Mouse (Mus musculus) telencephalon, adult 2 months (tissue): ENCODE measurements around the gene Sapcd1.
A peak's percentile ranks its signal among the peaks of the same experiment; 100 is the strongest.
"Not testable (repeated sequence)": the region's sequence is repeated elsewhere in the genome, so short reads cannot be mapped to it uniquely, and the experiment has no call there.

ENCODE experiments used
- DNase-seq: peaks from one replicate; pipeline ENCODE4 v3.0.0-alpha.2; 2011; ENCODE audit warnings: low read depth, low spot score

Sapcd1 gene

GRCm38 (mm10) chr17:35052271-35052798 is 24.5 kb upstream of the Sapcd1 start:
- DNase-seq = no peak

- DNase-seq = no peak
These were observed 23.6 kb upstream of the Sapcd1 start for GRCm38 (mm10) chr17:35051156-35052086.

- DNase-seq = no peak
These were observed 22.4 kb upstream of the Sapcd1 start for GRCm38 (mm10) chr17:35050126-35050750.

GRCm38 (mm10) chr17:35049561-35050016 is 21.8 kb upstream of the Sapcd1 start, which contains the start of gene Clic1:
Gene Clic1 (plus strand): TSS chr17:35049966.
- DNase-seq = no peak

DNA sequence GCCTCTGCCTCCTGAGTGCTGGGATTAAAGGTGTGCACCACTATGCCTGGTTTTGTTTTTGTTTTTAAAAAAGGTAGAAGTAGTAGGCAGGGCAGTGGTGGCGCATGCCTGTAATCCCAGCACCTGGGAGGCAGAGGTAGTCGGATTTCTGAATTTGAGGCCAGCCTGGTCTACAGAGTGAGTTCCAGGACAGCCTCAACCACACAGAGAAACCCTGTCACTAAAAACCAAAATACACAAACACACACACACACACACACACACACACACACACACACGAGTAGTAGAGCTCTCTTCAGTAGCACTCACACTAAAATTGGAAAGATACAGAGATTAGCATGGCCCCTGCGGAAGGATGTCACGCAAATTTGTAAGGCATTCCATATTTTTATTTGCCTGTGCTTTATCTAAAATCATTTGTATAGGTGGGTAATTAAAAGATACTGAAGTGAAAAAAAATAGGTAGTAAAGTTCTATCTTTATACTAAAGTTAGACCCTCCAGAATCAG is 21.2 kb upstream of the Sapcd1 start:
- DNase-seq = no peak

DNA sequence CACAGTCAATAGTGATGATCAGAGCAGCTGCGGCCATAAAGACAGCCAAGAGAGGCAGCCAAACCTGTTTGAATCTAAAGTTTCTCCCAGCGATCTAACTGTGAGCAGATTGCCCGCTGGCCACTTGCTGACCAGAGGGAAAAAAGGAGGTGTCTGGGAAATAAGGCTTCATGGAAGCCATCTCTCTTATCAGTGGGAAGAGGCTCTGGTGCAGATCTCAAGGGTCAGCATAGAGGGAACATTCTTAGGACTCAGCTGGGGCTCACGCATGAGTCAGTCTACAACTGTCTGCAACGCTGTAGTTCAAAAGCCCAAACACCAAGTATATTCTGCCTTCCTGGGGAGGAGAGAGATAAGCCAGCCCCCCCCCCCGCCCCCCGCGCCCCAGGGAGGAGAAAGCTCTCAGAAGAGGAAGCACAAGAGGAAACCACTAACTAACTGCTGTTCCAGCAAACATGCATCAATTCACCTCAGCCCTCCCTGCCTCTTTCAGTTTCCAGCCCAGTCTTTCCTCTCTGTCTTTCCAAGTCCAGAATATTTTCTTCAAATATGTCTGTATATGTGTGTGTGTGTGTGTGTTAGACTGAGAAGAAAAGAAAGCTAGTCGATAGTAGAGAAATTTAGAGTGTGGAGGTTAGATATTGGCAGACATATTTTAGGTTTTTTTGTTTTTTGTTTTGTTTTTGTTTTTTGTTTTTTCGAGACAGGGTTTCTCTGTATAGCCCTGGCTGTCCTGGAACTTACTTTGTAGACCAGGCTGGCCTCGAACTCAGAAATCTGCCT is 20.5 kb upstream of the Sapcd1 start:
- DNase-seq = no peak

DNA sequence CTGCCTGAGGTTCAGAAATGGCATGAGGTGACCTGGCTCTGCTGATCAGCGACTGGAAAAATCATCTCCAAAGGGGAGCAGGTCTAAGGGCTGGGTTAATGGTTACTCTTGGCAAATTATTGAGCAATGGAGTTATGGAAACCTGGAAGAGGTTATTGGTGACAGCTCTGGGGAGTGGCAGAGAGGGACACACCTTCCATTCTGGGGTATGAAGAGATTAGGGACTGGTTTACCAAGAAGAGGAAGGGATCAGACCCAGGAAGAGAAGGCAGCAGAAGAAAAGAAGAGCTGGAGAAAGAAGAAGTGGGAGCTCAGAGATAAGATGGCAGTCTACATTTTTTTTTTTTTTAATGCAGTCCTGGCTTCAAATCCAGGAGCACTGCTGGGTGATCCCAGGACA is 19.9 kb upstream of the Sapcd1 start:
- no peak for DNase-seq

- peak; percentile 92 for DNase-seq
These were observed 19.1 kb upstream of the Sapcd1 start, which contains the start of gene Msh5 for GRCm38 (mm10) chr17:35046681-35047455. Gene Msh5 (minus strand): TSS chr17:35046745.

GRCm38 (mm10) chr17:35045807-35046680 is 18.2 kb upstream of the Sapcd1 start:
- DNase-seq = no peak

- no peak for DNase-seq
These were observed 17.3 kb upstream of the Sapcd1 start for GRCm38 (mm10) chr17:35044904-35045806.

GRCm38 (mm10) chr17:35043794-35044193 is 16.0 kb upstream of the Sapcd1 start:
- no peak for DNase-seq

DNA sequence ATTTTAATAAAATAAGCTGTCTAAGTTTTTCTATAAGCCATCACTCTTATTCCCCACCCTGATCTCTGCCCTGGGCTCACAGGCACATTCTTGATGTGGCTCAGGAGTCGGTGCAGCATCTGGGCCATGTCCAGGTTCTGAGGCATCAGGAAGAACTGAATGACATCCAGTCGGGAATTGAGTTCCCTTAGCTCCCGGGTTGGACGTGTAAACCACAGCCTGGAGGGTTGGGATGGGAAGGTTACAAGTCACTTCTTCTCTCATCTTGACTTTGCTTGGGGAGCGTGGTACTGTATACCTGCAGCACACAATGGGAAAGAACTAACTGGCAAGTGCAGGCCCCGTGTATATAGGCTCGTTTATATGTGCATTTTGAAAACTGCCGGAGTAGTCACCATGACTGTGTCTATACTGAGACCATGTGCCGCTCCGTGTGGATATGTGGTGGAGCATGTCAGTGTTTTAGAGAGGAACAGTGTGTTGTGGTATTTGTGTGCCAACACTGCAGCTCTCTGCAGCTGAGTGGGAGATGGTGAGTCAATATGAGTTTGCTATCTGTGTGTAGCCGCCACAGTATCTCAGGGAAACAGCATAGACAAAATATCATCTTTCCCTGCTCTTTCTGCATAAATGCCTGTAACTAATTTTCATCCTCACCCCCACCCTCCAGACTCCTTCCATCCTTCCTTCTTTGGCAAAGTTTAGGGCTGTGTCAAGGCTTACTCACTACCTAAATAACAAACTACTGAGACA is 11.5 kb upstream of the Sapcd1 start:
- no peak for DNase-seq

DNA sequence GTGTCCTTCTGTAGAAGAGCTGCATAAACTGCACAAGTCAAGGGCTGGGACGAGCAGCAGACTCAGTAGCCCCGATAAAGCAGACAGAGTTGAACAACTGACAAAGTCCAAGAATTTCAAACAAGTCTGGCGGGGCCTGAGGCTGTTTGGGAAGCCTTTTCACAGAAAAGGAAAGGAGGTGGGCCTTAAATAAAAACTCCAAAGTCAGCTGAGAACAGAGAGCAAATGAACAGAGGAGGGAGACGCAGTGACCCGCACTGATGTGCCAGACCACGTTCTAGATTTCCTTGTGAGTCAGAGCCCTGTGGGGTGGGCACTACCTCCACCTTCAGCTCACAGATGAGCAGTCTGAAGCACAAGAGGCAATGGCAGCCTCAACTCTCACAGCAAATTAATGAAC is 7.1 kb upstream of the Sapcd1 start:
- DNase-seq = no peak

DNA sequence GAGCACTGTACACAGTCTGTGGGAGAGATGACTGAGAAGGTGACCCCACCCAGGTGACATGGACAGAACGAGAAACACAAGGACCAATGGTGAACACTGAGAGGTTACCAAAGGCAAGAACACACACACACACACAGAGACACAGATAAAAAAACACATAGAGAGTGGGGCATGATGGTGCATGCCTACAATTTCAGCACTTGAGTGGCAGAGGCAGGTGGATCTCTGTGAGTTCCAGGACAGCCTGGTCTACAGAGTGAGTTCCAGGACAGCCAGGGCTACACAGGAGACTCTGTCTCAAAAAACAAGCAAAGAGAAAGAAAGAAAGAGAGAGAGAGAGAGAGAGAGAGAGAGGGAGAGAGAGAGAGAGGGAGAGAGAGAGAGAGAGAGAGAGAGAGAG is 5.9 kb upstream of the Sapcd1 start:
- DNase-seq = not testable (repeated sequence)

DNA sequence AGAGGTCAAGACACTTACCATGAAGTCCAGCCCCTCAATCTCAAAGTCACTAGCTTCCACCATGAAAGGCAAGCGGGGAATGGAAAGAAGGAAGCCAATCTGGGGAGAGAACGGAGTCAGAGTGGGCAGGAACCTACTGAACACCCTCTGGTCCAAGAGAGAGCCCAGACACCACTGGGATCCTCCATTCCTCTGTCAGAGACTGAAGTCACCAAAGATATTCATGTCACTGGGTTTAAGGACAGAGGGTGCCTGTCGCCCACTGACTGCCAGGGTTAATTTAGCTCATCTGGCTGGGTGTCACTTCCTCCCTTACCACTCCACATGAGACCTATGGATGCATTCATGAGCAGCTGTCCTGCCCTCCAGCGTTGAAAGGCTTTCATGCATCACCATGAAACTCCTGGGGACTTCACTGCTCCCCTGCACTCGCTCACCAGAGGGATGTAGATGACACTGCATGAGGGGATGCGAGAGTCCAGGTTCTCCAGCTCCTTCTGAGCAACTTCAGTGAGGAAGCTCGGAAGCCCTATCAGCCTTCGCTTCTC is 4.6 kb upstream of the Sapcd1 start:
- DNase-seq = no peak

DNA sequence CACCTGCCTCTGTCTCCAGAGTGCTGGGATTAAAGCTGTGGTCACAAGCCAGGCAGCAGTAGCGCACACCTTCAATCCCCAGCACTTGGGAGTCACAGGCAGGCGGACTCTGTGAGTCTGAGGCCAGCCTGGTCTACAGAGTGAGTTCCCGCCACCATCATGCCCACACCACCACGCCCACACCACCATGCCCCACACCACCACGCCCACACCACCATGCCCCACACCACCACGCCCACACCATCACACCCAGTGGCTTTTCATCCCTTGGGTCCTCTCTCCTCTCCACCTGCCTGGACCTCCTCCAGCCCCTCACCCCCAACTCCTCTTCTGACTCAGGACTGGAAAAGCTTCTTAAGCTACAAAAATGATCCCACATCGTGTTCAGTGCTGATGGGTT is 4.1 kb upstream of the Sapcd1 start:
- no peak for DNase-seq

DNA sequence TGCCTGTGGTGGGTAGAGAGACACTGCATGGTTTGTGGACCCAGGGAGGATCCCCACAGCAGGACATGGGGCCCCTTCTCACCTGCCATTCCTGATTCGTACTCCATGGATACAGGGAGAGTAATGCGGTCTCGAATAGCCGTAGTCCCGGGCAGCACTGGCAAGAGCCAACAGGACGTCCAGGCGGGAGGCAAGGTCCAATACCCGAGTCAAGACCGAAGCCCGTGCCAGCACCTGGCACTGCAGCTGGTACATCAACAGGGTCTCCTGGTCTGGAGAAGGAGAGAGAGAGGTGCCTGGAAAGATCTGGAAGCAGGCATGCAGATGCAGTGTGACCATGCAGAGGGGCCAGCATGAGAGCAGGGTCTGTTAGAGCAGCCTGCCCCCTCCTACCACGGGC is 3.5 kb upstream of the Sapcd1 start:
- DNase-seq = no peak
